Mouse (Mus musculus): ENCODE results near the gene Rab1b.

The Rab1b gene

DNA sequence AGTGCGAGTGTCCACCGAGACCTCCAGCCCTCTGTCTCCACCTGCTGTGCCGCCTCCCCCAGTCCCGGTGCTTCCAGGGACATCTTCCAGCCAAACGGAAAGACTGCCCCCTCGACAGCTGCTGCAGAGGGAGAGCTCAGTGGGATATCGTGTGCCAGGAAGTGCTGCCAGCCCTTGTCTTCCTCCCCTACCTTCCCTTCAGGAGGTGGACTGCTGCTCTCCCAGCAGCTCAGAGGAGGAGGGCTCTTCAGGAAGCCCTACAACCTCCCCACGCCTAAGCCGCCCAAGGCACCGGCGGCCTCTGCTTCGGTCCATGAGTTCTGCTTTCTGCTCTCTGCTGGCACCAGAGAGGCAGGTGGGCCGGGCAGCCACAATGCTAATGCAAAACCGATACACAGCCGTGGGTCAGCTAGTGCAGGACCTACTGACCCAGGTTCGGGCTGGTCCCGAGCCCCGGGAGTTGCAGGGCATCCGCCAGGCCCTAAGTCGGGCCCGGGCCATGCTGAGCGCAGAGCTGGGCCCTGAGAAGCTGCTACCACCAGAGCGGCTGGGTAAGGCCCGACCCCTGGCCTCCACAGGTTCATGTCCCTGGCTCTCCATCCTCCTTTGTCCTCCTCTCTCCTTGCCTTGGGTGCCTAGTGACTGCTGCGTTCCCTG is 54.6 kb downstream of the Rab1b start:
- no peak for DNase-seq (ENCODE audit: extremely low spot score, low read depth, low spot score)

DNA sequence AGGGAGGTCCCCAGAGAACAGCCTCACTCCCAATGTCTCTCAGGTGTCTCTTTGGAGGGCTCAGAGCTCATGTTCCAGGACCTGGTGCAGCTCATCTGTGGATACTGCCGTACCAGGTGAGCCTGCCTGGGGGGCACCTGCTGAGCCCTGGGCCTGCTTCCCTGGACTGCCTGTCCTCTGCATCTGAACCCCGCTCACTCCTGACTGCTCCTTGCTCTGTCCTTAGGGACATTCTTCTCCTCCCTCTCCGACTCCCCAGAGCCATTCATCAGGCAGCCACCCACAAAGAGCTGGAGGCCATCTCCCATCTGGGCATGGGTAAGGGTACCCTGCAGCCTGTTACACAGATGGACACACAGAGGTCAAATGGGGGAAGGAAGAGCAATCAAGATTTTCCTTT is 55.4 kb downstream of the Rab1b start:
- DNase-seq (ENCODE audit: extremely low spot score, low read depth, low spot score): no peak

DNA sequence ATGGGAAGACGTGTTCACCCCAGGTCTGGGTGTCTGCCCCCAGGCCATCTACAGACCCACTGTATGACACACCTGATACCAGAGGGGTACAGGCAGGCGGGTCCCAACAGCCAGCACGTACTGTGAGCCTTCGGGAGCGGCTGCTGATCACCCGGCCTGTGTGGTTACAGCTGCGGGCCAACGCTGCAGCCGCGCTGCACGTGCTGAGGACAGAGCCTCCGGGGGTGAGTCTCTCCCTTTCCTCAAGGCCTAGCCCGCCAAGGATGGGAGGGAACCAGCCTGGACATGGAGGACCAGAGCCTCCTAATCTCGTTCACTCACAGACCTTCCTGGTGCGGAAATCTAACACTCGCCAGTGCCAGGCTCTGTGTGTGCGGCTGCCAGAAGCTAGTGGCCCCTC is 55.8 kb downstream of the Rab1b start:
- no peak for DNase-seq (ENCODE audit: extremely low spot score, low read depth, low spot score)

DNA sequence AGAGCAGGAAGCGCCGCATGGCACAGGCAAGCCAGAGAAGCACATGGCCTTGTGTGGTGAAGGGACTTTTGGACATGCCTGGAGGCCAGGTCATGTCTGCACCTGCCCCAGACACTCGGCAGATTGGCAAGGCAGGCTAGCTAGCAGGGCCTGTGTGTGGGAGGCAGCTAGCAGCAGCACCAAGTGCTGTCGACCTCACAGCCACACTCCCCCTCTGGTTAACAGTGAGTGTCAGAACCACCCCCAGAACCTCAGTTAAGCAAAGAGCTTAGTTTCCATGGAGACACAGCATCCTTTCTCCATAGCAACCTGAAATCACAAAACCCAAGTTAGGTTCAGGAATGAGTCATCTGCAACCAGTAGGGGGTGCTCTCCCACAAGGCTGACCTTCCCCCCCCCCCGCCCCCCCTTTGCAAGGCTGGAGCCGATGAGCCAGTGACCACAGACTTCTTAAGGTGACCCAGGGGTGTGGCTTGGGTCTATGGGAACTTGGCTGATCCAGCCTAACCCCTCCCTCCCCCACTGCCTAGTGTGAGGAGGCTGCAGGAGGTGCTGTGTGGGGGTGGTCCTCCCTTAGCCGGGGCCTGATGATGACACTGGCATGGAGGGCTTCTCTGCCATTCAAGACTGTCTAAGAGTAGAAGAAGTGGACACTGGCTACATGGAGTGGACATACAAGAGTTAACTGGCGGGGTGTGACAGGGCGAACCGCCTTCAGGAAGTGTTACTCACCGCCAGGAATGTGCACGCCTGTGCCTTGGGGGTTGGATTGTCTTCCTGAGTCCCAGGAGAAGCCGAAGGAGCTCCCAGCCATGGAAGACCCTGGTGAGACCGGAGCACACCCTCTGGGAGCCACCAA is 56.6 kb downstream of the Rab1b start, which contains the start of gene Rin1:
TSS of gene Rin1 (plus strand) at position 435 of the 859 bp plus-strand sequence.
- no peak for DNase-seq (ENCODE audit: extremely low spot score, low read depth, low spot score)

DNA sequence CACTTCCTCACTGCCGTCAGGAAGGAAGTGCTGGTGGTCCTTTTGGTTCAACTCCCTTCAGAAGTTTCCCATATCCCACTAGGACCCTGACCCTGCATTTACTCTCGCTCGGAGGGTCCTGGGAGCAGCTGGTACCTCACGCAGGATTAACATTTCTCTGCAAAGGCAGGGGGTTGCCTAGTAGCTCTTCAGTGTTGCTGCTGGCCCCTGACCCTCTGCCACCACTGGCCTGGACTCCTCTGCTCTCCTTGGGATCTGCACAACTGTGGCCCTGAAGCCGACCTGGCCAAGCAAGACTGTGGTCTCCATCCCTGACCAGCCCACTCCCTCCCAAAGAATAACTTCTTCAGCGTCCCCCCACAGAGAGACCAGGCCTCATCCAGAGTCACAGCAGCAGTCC is 57.5 kb downstream of the Rab1b start:
- no peak for DNase-seq (ENCODE audit: extremely low spot score, low read depth, low spot score)

Measured in hindlimb bud, embryonic 11.5 days (tissue).